Mouse (Mus musculus): ENCODE data around the gene 4930447C04Rik. TPM values are rescaled to one million over a fixed set of nuclear protein-coding genes. Genes with fewer than 3 reads are reported as not detected.

The 4930447C04Rik gene
- polyA plus RNA-seq, 1 experiment from 2014 or later: 3.2 TPM

DNA sequence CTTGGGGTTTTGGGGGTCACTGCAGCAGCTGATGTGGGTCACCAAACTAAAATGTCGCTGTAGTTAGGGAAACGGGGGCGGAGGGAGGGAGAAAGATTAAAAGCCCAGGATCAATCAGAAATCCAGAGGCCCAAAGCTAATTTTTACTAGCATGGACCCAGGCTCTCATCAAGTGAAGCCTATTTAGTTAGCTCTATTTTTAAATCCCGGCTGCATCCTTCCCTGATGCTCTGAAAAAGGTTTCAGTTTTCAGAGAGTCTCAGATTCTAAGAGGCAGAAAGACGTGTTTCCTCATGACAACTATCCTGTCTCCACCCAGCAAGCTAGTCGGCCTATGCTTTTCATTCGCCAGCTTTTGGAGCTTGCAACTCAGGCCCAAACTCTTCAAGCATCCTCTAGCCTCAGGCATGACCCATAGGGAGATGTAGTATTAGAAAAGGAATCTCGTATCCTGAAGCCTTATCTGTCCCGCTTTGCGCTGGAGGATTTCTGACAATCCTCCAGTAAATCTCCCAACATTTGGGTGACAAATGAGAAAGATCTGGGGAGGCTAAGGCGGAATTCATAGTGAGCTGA, 336 bp upstream of the 4930447C04Rik start:
- WGBS: under 1% methylated on average over 11 of the region's 11 CpGs
- no peak overlapping the region for H3K9ac ChIP-seq
- no peaks in the 10 kb centered on the region for H3K9me3 ChIP-seq
- peaks cover 96% of the 10 kb centered on the region for H3K27me3 ChIP-seq
- peaks cover 25% of the 10 kb centered on the region for H3K4me1 ChIP-seq
- no peak overlapping the region for H3K4me2 ChIP-seq
- H3K4me3 ChIP-seq (replicated peaks): no peak overlapping the region
- H3K36me3 ChIP-seq (replicated peaks): no peaks in the 10 kb centered on the region
- no peak overlapping the region for H3K27ac ChIP-seq
- ATAC-seq (ENCODE audit: low FRiP score): no peak

DNA sequence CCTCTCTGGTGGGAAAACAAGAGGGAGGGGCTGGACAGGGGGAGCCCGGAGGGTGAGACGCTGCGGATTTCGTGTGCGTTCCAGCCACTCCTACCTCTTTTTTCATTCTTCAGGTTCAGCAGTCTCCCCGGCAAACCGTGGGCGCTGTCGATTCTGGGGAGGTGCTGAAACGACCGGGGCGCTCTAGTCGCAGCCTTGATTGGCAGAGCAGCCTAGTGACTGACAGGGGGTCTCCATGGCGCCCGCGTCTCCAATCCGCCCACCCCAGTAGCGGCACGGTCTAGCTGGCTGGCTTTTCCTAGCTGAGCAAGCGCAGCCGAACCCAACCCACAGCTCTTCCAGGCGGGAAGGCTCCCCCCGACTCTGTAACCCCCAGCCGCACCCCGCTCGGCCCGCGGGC, 958 bp downstream of the 4930447C04Rik start, which contains the start of gene Six6:
TSS of gene Six6 (plus strand) at position 277 of the 400 bp plus-strand sequence.
- Histone ChIP-seq H3K4me2 (peak within 1 kb of the TSS; percentile 38), H3K27ac (no peak within 1 kb of the TSS), H3K4me1 (peaks cover 12% of the 10 kb centered on the region), H3K36me3 (replicated peaks) (no peaks in the 10 kb centered on the region), H3K4me3 (replicated peaks) (peak within 1 kb of the TSS; percentile 25), H3K9me3 (no peaks in the 10 kb centered on the region), H3K9ac (no peak within 1 kb of the TSS), H3K27me3 (peaks cover 94% of the 10 kb centered on the region)
- peak; percentile 61; the same call in 1 of the 2 replicates for ATAC-seq (ENCODE audit: low FRiP score)
- 0% methylated on average over 28 of the region's 28 CpGs for WGBS

DNA sequence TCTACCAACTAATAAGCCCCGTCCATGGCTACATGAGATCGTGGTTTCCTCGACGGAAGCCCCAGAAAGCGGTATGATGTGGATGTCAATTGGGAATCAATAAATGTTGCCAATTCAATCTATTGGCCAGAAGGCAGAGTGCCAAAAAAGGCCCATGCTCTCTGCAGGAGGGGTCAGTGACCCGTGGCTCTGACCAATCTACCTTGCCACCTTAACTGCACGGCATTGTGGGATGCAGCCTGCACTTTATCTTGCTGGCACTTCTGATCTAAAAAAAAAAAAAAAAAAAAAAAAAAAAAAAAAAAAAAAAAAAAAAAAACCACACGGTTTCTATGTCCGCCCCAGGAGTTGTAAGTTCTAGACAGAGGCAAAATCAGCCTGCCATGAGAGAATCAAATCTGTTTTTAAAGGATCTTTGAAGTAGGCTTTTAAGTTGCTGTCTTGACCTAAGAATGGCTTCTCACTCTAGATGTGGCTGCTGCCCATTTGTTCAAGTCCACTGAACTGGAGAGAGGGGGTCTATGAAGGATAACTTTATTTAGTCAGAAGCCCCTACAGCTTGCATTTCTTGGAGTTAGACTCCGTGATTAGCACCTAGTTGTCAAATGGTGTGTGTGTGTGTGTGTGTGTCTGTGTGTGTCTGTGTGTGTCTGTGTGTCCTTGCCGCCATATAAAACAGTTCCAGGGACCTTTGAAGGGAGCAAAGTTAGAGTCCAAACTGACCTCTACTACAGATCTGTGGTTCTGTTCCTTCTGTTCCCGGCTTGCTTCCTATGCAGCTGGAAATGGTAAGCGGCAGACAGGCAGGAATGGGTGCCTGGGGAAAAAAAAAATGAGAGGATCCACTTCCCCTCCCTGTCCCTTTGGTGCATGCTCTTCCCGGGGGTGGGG, 1.7 kb downstream of the 4930447C04Rik start:
- H3K36me3 ChIP-seq (replicated peaks): no peaks in the 10 kb centered on the region
- no peaks in the 10 kb centered on the region for H3K9me3 ChIP-seq
- H3K4me2 ChIP-seq: peak overlapping the region; percentile 38
- no peak for ATAC-seq (ENCODE audit: low FRiP score)
- H3K4me1 ChIP-seq: peaks cover 10% of the 10 kb centered on the region
- peaks cover 93% of the 10 kb centered on the region for H3K27me3 ChIP-seq
- no peak overlapping the region for H3K9ac ChIP-seq
- 2% methylated on average over 14 of the region's 14 CpGs for WGBS
- no peak overlapping the region for H3K27ac ChIP-seq
- H3K4me3 ChIP-seq (replicated peaks): peak overlapping the region; percentile 25; the same call in 1 of the 2 replicates

DNA sequence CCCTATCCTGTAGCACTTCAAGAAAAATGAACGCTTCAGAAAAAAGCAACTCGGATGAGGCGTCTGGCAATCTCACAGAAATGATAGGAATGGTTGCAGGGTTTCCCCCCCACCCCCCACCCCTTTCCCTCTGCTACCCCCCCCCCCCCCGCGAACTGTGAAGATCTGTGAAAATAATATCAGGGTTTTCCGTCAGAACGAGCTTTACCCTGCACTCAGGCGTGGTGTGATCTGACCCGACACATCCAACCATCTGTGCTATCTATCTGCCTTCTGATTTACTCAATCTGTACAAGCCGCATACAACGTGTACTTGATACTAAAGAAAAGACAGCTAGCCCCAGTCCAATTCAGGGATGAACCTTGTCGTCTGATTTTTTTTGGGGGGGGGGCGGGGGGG, 2.4 kb downstream of the 4930447C04Rik start:
- peaks cover 10% of the 10 kb centered on the region for H3K4me1 ChIP-seq
- no peaks in the 10 kb centered on the region for H3K9me3 ChIP-seq
- peaks cover 86% of the 10 kb centered on the region for H3K27me3 ChIP-seq
- no peak overlapping the region for H3K9ac ChIP-seq
- no peaks in the 10 kb centered on the region for H3K36me3 ChIP-seq (replicated peaks)
- no peak overlapping the region for H3K4me3 ChIP-seq (replicated peaks)
- no peak overlapping the region for H3K27ac ChIP-seq
- H3K4me2 ChIP-seq: no peak overlapping the region
- ATAC-seq (ENCODE audit: low FRiP score): no peak
- 2% methylated on average over 12 of the region's 13 CpGs for WGBS

DNA sequence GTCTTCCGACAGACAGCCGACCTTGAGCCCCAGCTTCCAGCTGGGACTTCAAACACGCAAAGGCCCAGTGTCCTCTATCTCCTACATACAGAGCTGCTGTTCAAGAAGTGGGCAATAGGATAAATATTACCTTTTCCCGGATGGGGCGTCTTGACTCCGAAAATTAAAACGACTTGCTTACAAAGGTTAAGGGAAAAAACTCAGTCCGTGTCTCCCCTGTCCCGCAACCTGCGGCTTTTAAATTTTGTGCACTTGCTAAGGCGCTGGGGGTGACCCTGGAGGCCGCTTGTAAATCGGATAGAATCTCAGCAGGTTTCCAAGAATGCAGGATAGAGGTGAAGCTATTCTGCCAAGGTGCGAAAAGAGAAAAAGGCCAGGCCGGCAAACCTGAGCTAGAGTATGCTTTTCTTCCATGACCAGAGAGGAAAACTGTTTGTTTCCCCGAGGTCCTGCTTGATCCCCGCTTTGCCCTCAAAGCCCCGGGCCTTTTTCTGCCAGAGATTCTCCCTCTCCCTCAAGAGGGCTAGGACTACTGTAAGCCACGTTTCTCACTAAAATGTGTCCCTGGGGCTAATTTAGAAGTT, 2.9 kb downstream of the 4930447C04Rik start:
- WGBS: 1% methylated on average over 19 of the region's 19 CpGs
- no peaks in the 10 kb centered on the region for H3K9me3 ChIP-seq

DNA sequence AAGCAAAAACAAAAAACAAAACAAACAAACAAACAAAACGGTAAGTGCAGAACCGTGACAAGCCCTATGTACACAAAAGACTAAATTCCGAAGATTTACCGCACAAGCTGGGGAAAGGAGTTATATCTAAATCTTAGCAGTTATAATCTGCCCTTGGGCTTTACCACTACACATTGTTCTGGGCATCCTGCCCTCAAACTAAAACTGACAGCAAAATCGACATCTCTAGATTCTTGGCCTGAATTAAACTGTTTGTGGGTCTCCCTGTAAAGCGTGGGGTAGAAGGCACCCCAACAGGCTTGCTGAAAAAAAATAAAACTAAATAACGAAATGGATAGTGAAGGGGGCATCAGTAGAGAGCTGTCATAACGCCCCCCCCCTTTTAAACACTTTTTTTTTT, 3.8 kb downstream of the 4930447C04Rik start:
- no peak overlapping the region for H3K9ac ChIP-seq
- WGBS: 9% methylated on average over 8 of the region's 8 CpGs
- ATAC-seq (ENCODE audit: low FRiP score): no peak
- peaks cover 73% of the 10 kb centered on the region for H3K27me3 ChIP-seq
- peaks cover 10% of the 10 kb centered on the region for H3K4me1 ChIP-seq
- H3K9me3 ChIP-seq: no peaks in the 10 kb centered on the region
- H3K27ac ChIP-seq: no peak overlapping the region
- no peak overlapping the region for H3K4me3 ChIP-seq (replicated peaks)
- H3K4me2 ChIP-seq: no peak overlapping the region
- H3K36me3 ChIP-seq (replicated peaks): no peaks in the 10 kb centered on the region

More for the DNA sequence above, 2.9 kb downstream of the 4930447C04Rik start:
- Histone ChIP-seq H3K36me3 (replicated peaks) (no peaks in the 10 kb centered on the region), H3K27ac (no peak overlapping the region), H3K27me3 (peaks cover 82% of the 10 kb centered on the region), H3K4me2 (no peak overlapping the region), H3K4me1 (peaks cover 10% of the 10 kb centered on the region), H3K4me3 (replicated peaks) (no peak overlapping the region), H3K9ac (no peak overlapping the region)
- no peak for ATAC-seq (ENCODE audit: low FRiP score)

DNA sequence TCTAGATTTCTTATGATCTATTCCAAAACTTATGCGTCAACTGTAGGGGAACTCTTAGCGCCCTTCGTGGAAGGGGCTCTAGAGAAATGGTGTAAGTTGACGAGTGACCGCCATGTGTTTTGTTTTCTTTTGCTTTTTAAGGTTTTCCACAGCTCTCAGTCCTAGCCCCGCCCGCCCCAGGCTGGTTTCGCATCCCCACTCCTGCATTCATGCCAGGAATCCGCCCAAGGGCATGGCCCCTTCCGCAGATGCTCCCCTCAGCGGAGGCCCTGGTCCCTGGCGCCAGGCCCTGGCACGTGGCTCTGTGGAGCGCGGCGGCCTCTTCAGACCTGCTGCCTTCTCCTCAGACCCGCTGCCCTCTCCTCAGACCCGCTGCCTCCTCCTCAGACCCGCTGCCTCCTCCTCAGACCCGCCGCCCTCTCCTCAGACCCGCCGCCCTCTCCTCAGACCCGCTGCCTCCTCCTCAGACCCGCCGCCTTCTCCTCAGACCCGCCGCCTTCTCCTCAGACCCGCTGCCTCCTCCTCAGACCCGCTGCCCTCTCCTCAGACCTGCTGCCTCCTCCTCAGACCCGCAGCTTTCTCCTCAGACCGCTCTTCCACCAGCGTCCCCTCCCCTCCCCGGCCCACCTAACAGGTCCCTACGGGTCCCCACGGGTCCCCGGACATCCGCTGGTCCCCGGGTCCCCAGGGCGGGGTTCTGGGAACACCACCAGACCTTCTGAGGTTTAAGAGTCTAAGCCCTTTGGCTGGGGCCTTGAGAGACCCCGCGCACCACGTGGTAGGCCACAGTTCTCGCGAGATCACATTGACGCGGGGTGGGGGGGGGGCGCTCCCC, 23.2 kb downstream of the 4930447C04Rik start:
- Histone ChIP-seq H3K4me2 (peak overlapping the region; percentile 57), H3K4me1 (peaks cover 7% of the 10 kb centered on the region), H3K9me3 (0 out of 2 replicates have a peak, but pooled peaks cover 4% of the 10 kb centered on the region), H3K9ac (peak overlapping the region; percentile 33), H3K36me3 (replicated peaks) (no peaks in the 10 kb centered on the region), H3K27ac (no peak overlapping the region), H3K4me3 (replicated peaks) (peak overlapping the region; percentile 36), H3K27me3 (peaks cover 19% of the 10 kb centered on the region)
- ATAC-seq (ENCODE audit: low FRiP score): 0 out of 2 replicates have a peak, but pooled peaks have one; percentile 36
- 24% methylated on average over 48 of the region's 48 CpGs for WGBS

DNA sequence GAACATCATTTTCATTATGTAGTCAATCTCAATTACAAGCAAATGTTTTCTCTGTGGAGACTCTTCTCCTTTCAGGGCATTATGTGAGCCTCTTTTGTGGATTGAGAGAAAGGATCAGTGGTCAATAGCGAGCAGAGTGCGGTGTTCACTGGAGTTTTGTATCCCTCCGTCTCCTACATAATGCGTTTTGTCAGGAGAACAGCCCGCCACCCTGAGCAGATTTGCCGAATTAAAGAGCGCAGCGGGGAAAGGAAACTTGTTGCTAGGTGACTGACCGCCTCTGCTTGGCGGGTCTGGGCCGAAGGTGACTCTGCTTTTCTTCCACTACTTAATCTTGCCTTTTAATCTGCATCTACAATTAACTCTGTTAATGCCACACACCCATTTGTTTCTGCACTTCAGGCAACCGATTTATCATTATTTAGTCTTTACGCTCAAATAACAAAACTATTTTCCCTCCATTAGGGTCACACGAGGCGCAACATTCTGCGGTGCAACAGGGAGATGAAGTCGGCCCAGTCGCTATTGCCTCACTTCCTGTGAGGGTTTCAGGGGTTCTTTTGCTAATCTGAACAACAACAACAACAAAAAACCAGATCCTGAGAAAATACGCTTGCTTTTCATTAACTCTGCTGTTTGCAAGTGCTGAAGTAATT, 86.1 kb downstream of the 4930447C04Rik start:
- peak overlapping the region; percentile 9; the same call in 1 of the 2 replicates for H3K4me2 ChIP-seq
- no peak for ATAC-seq (ENCODE audit: low FRiP score)
- H3K9me3 ChIP-seq: no peaks in the 10 kb centered on the region
- H3K9ac ChIP-seq: no peak overlapping the region
- H3K27ac ChIP-seq: no peak overlapping the region
- H3K4me1 ChIP-seq: peaks cover 15% of the 10 kb centered on the region
- under 1% methylated on average over 19 of the region's 19 CpGs for WGBS
- H3K4me3 ChIP-seq (replicated peaks): no peak overlapping the region
- peaks cover 93% of the 10 kb centered on the region for H3K27me3 ChIP-seq
- H3K36me3 ChIP-seq (replicated peaks): no peaks in the 10 kb centered on the region

DNA sequence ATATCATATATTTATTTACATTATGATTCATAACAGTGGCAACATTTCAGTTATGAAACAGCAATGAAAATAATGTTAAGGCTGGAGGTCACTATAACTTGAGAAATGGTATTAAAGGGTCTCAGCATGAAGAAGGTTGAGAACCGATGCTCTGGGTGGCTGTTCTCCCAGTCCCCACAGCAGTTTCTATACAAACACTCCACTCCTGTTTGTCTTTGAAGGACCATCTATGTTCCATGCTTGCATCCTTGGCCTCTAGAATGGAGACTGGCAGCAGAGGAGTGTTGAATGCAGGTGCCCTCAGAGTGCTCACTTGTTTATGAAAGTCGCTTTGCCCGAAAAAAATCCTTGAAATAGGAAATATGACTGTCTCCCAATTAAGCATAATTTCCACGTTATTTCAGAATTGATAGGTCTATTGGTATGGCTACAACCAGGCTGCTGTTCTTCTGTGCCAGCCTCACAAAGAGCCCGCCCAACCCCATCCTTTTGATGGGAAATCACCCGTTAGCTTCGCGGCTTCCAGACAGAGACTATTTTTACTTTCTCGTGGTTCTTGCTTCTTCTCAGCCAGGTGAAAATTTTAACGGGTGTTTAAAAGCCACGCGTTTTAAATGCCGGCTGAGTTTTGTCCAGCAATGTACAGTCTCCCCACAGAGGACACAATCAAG, 87.0 kb downstream of the 4930447C04Rik start:
- H3K4me1 ChIP-seq: peaks cover 15% of the 10 kb centered on the region
- no peaks in the 10 kb centered on the region for H3K9me3 ChIP-seq
- no peaks in the 10 kb centered on the region for H3K36me3 ChIP-seq (replicated peaks)
- ATAC-seq (ENCODE audit: low FRiP score): no peak
- H3K27me3 ChIP-seq: peaks cover 89% of the 10 kb centered on the region
- peak overlapping the region; percentile 9; the same call in 1 of the 2 replicates for H3K4me2 ChIP-seq
- WGBS: 13% methylated on average over 13 of the region's 13 CpGs
- H3K27ac ChIP-seq: no peak overlapping the region
- no peak overlapping the region for H3K9ac ChIP-seq
- H3K4me3 ChIP-seq (replicated peaks): no peak overlapping the region

DNA sequence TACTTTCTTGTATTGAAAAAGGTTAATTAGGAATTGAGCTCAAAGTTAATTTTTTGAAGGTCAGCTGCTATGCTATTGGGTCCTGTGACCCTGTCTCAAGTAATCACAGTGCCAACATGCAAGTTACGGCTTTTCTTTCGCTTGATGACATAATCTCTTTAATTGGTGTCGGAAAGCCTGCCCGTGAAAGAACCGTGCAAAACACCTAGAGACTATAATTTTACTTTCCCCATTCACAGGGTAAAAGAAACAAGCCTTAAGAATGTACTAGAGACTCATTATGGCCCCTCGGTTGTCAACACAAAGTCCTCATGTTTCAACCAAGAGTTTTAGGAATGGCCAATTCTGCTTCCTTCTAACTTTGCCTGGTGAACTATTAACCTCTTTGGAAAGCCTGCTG, 88.3 kb downstream of the 4930447C04Rik start:
- WGBS: 12% methylated on average over 6 of the region's 6 CpGs
- Histone ChIP-seq H3K27me3 (peaks cover 94% of the 10 kb centered on the region), H3K4me3 (replicated peaks) (no peak overlapping the region), H3K4me2 (no peak overlapping the region), H3K9ac (no peak overlapping the region), H3K4me1 (peaks cover 15% of the 10 kb centered on the region), H3K27ac (no peak overlapping the region), H3K36me3 (replicated peaks) (no peaks in the 10 kb centered on the region), H3K9me3 (no peaks in the 10 kb centered on the region)
- no peak for ATAC-seq (ENCODE audit: low FRiP score)

DNA sequence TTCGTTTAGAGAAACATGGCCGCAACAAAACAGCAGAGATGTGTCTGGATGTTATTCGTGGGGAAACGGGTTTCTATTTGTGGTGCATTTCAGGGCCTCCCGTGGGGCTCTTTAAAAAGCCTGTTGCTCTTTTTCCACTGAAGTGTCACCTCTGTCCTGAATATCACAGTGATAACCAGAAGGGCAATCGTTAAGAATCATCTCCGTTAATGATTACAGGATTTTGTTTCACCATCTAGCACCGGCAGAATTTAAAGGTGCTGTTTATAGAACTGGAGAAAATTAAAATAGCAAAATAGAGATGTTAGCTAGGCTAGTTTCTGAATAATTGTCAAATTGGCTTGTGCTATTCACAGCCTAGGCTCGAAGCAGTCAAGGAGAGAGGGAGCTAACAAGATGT, 90.4 kb downstream of the 4930447C04Rik start:
- H3K9me3 ChIP-seq: no peaks in the 10 kb centered on the region
- no peak overlapping the region for H3K4me3 ChIP-seq (replicated peaks)
- H3K9ac ChIP-seq: no peak overlapping the region
- WGBS: 46% methylated on average over 9 of the region's 9 CpGs
- peaks cover 91% of the 10 kb centered on the region for H3K27me3 ChIP-seq
- peaks cover 15% of the 10 kb centered on the region for H3K4me1 ChIP-seq
- H3K36me3 ChIP-seq (replicated peaks): no peaks in the 10 kb centered on the region
- H3K27ac ChIP-seq: no peak overlapping the region
- no peak overlapping the region for H3K4me2 ChIP-seq
- no peak for ATAC-seq (ENCODE audit: low FRiP score)
